Mouse (Mus musculus) embryonic fibroblast, embryonic 13.5 days (primary cell): Measurements from ENCODE around the gene Zan. TPM values are rescaled to one million over a fixed set of nuclear protein-coding genes. Genes with fewer than 3 reads are reported as not detected.

Source experiments
- H3K27ac ChIP-seq: 2 replicates; pipeline ENCODE4 v1.5.1; 2012; ENCODE audit warnings: low read length, control low read depth, inconsistent platforms; ENCODE audit not compliant: insufficient read depth
- H3K4me1 ChIP-seq: 2 replicates; pipeline ENCODE4 v1.6.1; 2011; ENCODE audit warnings: low read length; ENCODE audit not compliant: control insufficient read depth, insufficient read depth
- H3K4me3 ChIP-seq: 2 replicates; pipeline ENCODE4 v1.5.1; 2011; ENCODE audit warnings: mild to moderate bottlenecking, control low read depth, low read length; ENCODE audit not compliant: insufficient read depth
- CTCF ChIP-seq: IDR thresholded peaks from 2 replicates; pipeline ENCODE4 v1.5.1; 2011; ENCODE audit warnings: mild to moderate bottlenecking, control low read depth, low read length, moderate library complexity, borderline replicate concordance; ENCODE audit not compliant: insufficient read depth
- POLR2A ChIP-seq: IDR thresholded peaks from 2 replicates; pipeline ENCODE4 v1.6.1; 2011; ENCODE audit warnings: low read depth, mild to moderate bottlenecking, control low read depth, low read length, moderate library complexity
- polyA plus RNA-seq: library from polyadenylated mRNA; stranded (reverse); fragments of >200 nt; gene quantifications from 2 replicates; pipeline ENCODE4 v1.2.4, GENCODE M21; 2011; ENCODE audit warnings: low read depth; ENCODE audit not compliant: missing spikeins, insufficient read length

Zan gene
- polyA plus RNA-seq, 1 experiment: 0.19 TPM

DNA sequence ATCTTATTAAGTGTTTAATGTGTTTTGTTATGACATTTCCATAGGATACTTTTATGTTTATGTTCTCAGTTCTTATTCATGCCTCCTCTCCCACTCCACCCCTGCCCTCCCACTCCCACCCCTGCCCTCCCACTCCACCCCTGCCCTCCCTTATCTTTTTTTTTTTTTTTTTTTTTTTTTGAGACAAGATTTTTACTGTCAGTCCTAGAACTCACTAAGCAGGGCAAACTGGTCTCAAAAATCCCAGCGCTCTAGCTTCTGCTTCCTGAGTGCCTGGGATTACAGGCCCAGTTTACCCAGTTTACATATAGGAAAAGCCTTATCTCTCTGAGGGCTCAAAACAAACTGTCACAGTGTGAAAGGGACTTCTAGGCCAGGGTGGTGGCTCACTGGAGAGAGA lies 130.5 kb downstream of the Zan start:
- H3K4me3 ChIP-seq: no peak overlapping the region
- no peak overlapping the region for H3K27ac ChIP-seq
- TF ChIP-seq CTCF: no peak
- TF ChIP-seq POLR2A: no peak

DNA sequence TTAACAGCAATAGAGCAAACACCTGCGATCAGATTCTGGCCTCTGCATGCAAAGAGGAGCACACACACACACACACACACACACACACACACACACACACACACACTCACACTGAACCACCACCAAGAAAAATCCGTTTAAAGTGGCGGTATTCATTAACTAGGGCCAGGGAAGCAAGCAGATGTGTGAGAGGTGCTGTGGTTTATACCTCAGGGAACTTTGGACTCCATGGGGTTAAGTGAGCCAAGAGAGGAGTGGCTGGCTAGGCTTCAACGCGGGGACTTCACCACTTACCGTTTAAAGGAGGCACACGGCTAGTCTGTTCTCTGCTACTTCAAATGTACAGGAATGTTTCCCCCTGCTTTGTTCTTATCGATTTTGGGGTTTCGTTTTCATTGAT lies 131.0 kb downstream of the Zan start:
- Histone ChIP-seq H3K4me3 (no peak overlapping the region), H3K4me1 (no peaks in the 10 kb centered on the region), H3K27ac (no peak overlapping the region)
- TF ChIP-seq POLR2A (no peak), CTCF (no peak)

More for the DNA sequence above, 130.5 kb downstream of the Zan start:
- no peaks in the 10 kb centered on the region for H3K4me1 ChIP-seq

DNA sequence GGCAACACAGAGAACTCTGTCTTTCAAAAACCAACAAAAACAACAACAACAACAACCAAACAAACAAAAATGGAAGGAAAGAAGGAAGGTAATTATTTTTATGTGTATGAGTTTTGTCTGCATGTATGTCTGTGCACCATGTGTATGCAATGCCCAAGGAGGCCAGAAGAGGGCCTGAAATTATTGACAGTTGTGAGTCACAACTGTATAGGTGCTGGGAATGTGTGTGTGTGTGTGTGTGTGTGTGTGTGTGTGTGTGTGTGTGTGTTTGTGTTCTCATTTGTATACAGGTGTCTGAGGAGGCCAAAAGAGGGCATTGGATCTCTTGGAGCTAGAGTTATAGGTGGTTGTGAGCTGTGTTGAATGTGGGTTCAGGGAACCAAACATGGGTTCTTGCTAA lies 133.0 kb downstream of the Zan start:
- TF ChIP-seq CTCF: no peak
- TF ChIP-seq POLR2A: no peak
- Histone ChIP-seq H3K4me3 (no peak overlapping the region), H3K27ac (no peak overlapping the region), H3K4me1 (no peaks in the 10 kb centered on the region)

DNA sequence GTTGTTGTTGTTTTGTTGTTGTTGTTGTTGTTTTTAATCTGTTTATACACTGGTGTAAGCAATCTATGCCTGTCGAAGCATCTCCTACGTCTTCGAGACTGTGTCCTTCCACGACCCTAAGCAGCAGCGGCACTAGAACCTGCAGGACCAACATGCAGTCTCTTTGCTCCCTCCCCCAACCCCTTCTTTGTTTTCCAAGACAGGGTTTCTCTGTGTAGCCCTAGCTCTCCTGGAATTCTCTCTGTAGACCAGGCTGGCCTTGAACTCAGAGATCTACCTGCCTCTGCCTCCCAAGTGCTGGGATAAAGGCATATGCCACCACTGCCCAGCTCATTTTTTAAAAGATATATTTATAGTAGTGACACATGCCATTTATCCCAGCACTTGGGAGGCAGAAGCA lies 133.5 kb downstream of the Zan start:
- TF ChIP-seq CTCF (no peak), POLR2A (no peak)
- Histone ChIP-seq H3K4me1 (no peaks in the 10 kb centered on the region), H3K27ac (no peak overlapping the region), H3K4me3 (no peak overlapping the region)

DNA sequence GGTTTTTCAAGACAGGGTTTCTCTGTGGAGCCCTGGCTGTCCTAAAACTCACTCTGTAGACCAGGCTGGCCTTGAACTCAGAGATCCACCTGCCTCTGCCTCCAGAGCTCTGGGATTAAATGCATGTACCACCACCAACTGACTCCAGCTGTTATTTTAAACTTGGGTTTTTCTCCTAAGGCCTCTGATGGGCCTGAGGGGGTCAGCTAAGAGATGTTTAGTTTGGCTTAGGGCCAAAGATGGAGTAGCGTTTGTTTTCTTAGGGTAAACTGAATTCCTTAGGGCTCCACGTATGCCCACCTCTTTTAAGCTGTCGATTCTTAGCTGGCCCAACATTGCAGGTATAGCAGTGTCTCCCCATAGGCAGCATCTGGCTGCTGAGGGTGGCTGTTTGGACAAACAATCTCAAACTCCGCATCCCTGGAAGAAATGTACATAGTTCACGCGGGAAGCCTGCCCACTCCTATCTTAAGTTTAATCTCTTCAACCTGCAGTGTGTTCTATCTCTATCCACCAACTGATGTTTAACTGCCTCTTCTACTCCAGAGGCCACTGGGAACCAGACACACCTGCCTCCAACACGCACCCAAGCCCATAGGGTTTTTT lies 134.4 kb downstream of the Zan start:
- TF ChIP-seq CTCF (no peak), POLR2A (no peak)
- H3K4me1 ChIP-seq: no peaks in the 10 kb centered on the region
- no peak overlapping the region for H3K4me3 ChIP-seq
- H3K27ac ChIP-seq: no peak overlapping the region

DNA sequence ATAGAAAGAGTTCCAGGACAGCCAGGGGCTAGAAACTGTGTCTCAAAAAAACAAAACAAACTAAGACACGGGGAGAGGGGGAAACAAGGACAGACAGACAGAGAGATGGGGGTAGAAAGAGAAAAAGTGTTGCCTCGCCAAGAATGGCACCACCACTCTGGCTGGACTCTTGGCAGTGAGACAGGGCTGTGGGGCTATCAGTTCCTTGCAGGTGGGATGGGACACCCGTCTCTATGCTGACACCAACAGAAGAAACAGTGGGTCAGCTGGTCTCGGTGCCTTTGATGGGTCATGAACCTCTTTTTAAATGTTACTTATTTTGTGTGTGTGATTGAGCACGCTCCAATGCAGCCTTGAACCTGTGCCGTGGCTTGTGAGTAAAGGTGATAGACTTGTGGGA lies 136.6 kb downstream of the Zan start:
- TF ChIP-seq CTCF: no peak
- no peak for TF ChIP-seq POLR2A
- H3K4me3 ChIP-seq: no peak overlapping the region
- no peaks in the 10 kb centered on the region for H3K4me1 ChIP-seq
- H3K27ac ChIP-seq: no peak overlapping the region

DNA sequence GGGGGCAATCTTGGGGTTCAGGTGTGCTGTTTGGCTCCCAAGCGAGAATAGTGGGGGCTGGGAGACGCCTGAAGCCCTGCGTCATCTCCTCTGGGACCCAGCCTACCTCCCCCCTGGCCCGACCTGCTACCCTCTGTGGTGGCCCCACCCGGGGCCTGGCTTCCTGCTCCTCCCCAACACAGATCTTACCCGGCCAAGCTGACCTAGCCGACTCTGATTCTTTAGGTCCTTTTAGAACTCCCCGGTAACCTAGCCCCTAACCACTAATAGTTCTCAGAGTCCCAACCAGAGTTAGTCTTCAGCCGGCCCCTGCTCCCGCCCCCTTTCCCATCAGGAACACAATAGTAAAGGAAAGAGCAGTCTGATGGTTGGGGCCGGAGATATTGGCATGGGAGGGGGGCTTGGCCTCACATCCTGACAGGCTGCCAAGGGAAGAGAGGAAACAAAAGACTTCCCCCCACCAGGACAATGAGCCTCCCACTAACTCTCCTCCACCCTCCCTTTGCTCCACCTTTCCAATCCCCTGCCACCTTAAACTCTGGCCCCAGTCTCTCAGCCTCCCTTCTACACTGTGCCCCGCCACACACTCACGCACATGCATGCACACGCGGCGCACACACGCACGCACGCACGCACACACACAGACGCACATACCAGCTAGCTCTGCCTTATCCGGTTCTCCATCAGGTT lies 137.4 kb downstream of the Zan start:
- TF ChIP-seq CTCF (no peak), POLR2A (no peak)
- Histone ChIP-seq H3K4me3 (no peak overlapping the region), H3K4me1 (no peaks in the 10 kb centered on the region), H3K27ac (no peak overlapping the region)

DNA sequence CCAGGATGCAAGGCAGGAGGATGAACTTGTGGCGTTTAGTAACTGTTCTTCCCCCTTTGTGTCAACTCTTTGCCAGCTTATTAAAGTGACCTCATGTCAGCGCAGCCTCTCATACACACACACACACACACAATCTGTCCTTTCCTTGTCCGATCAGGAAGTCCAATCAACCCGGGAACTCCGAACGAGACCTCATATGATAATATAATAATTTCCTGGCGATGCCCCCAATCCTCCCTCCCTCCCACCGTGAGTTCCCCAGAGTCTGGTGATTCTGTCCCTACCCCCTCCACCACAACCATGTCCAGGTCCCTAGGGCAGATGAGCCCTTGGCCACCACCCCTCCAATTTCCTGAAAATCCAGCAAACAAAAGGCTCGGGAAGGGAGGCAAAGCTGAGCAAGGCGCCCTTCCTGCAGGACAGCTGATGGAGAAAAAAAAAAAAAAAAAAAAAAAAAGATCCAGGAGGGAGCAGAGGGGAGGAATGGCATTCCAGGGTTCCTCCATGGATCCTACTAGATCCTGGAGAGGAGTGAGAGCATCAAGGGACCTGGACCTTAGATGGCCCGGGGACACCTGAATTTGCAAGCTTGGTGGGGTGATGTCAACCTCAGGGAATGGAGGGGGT lies 138.1 kb downstream of the Zan start:
- Histone ChIP-seq H3K27ac (peak overlapping the region; percentile 72), H3K4me3 (peak overlapping the region; percentile 31), H3K4me1 (no peaks in the 10 kb centered on the region)
- TF ChIP-seq CTCF: no peak
- no peak; the same call in 1 of the 2 replicates for TF ChIP-seq POLR2A

DNA sequence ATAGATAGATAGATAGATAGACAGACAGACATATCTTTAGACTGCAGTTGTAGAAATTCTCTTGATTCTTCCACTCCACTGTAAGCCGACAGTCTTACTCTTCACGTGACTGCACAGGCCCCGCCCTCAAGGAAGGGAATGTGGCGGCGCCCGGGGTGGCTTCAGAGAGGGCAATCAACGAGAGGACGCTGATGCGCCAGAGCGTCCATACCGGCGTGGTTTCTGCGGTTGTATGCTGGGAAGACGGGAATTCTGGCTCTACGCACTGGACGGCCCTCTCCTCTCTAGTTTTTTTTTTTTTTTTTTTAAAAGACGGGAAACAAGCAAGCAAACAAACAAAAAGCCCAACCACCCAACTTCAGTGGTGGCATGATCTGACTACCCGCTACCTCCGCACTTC lies 138.6 kb downstream of the Zan start:
- peak overlapping the region; percentile 72 for H3K27ac ChIP-seq
- no peaks in the 10 kb centered on the region for H3K4me1 ChIP-seq
- peak; percentile 63 for TF ChIP-seq POLR2A
- TF ChIP-seq CTCF: no peak
- peak overlapping the region; percentile 31 for H3K4me3 ChIP-seq

DNA sequence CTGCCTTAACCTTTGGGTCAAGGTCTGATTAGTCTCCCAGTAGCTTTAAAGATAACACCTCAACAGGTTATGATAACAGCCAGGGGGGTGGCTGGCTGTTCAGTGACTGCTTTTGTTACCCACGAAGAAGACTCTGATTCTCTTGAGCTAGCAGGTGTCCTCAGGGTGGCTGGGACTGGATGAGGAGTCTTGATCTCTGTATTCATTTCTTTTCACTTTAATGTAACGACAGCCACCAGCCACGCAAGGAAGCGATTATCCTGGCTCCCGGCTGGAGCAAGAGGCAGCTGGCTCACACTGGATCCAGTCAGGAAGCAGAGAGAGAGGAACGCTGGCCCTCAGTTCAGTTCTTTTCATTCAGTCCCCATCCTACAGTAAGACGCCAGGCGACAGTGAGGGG lies 139.7 kb downstream of the Zan start:
- Histone ChIP-seq H3K4me3 (no peak overlapping the region), H3K4me1 (no peaks in the 10 kb centered on the region), H3K27ac (no peak overlapping the region)
- no peak for TF ChIP-seq CTCF
- TF ChIP-seq POLR2A: no peak
